Mouse (Mus musculus) ZHBTc4 (cell line): Measurements from ENCODE around the gene Krt18.
"Not testable (repeated sequence)": the region's sequence is repeated elsewhere in the genome, so short reads cannot be mapped to it uniquely, and the experiment has no call there.

Experiments
- DNase-seq: peaks from one replicate; pipeline ENCODE4 v3.0.0-alpha.2; 2011; ENCODE audit warnings: low read depth, low spot score

The Krt18 gene

DNA sequence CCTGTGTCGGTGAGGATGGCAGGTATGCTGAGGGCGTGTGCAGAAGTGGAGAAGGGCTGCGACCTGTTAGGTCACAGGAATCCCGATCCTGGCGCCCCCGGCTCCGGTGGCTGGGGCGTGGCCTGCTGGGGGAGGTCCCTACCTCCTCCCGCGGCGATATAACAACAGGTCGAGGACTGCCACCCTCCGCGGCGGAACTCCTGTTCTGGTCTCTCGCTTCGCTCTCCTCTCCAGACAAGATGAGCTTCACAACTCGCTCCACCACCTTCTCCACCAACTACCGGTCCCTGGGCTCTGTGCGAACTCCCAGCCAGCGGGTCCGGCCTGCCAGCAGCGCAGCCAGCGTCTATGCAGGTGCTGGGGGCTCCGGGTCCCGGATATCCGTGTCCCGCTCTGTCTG is at the start of gene Krt18:
TSS of gene Krt18 (plus strand) at position 141 of the 400 bp plus-strand sequence.
- peak; percentile 82 for DNase-seq

DNA sequence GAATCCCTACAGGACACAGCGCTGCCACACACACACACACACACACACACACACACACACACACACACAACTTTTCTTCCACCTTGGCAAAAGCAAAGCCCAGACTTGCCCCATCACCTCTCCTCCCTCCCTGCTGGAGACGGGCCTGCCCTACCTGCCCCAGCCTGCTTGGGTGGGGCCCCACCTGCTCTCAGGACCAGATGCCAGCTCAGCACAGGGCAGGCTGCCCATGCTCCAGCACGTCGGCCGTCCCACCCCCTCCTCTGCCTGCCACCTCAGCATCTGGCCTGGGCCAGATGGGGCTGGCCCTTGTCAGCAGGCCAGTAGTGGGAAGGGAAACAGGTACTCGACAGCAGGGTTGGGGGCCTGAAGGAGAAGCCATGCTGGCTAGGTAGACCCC is 47.1 kb upstream of the Krt18 start:
- DNase-seq, result no peak

DNA sequence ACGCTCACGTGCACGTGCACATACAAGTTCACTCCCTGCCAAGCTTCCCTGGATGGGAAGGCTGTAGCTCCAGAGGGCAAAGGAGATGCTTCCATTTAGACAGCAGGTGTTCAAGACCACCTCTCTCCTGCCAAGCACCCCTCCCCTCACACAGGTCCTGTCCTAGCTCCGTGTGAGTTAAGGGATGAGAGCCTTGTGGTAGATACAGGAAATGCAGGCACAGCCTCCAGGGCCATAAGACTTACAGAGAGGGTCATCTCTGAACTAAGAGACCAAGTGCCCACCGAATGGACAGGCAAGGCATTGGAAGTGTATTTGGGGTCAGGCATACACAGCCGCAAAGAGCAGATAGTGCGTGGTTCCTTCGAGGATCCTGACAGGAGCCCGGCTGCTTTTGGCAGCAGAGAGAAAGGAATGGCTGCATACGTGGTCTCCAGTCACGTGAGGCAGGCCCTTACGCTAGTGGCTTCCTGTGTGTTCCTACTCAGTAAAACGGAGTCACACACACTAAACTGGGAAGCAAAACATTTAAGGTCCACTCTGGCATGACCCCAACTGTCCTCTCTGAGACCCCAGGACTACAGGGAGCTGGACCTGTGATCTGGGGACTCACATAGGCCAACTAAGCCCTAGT is 44.5 kb upstream of the Krt18 start:
- peak; percentile 65 for DNase-seq

DNA sequence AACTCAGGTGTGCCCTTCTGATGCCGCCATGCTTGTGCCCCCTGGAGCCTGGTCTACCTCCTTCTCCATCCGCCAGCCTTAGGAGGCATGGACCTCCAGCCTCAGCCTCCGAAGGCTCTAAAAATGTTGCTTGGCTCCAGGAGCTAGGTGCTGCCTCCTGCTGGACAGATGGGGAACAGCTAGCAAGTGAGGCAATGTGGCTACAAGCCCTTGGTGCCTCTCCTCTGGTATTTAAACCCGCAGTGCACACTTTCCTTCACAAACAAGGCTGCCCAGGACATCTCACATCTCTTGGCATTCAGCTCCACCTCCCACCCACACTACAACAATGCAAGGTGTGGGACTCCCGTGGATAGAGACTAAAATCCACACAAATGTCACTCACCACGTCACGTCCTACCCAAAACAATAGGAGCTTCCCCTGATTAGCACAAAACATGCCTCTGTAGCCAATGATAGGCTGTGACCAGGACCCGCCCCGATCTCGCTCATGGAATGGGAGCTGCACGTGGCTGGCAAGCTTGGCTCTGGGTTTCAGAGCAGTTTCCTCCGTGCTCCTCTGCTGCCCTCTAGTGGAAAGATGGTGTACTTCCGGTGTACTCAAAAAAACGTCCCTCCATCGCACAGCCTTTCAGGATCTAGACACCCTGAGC is 43.9 kb upstream of the Krt18 start:
- peak; percentile 99 for DNase-seq

DNA sequence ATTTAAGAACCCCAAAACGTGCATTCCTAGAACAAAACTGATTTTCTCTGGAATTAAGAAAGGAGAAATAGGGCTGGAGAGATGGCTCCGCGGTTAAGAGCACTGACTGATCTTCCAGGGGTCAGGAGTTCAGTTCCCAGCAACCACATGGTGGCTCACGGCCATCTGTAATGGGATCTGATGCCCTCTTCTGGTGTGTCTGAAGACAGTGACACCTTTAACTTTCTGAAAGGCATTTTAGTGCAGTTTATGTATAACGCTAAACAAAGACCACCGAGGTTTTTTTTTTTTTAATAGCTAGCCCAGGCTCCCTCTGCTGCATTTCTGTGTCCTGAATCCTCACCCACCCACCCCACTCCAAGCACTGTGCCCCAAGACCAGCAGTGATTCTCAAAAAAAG is 43.2 kb upstream of the Krt18 start:
- DNase-seq, result no peak

DNA sequence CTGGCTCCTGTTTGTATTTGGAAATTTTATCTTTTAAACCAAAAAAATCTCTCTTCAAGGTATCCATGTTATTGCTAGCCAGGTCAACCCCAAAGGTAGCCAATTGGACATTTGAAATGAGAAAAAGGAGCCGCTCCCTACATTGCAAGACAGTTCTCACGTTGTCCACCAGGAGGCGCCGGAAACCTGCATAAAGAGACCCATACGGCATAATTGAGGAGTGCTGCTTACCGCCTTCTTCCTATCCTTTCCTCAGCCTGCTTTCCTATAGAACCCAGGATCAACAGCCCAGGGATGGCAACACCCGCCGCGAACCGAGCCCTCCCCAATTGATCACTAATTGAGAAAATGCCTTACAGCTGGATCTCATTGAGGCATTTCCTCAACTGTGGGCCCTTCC is 39.9 kb upstream of the Krt18 start:
- DNase-seq, result peak; percentile 89

DNA sequence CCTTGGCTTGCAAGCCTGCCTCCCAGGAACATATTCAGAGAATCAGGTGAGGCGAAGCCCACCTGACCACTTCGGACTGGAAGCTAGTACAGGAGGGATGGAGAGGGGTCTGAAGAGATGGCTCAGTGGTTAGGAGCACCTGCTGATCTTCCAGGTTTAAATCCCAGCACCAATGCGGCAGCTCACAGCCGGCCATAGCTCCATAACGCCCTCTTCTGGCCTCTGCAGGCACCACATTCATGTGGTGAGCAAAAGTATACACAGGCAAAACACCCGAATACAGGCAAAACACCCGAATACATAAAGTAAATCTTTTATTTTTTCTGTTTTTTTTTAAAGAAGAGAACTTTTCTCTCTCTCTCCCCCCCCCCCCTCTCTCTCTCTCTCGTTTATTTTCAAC is 39.3 kb upstream of the Krt18 start:
- DNase-seq, result peak; percentile 46

DNA sequence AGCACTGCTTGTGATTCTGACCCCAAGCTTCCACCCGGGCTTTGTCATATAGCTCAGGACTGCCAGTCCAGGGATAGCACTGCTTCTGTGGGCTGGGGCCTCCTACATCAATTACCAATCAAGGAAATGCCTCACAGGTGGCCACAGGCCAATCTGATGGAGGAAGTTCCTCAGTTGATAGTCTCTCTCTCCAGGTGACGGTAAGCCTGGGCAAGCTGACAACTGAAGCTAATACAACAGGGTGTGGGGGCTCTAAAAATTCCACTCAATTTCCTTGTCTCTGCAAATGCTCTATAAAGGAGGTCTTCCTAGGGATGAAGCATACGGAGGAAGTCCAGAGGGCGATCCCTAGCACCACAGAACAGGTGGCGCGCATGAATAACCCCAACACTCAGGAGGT is 37.0 kb upstream of the Krt18 start:
- no peak for DNase-seq

DNA sequence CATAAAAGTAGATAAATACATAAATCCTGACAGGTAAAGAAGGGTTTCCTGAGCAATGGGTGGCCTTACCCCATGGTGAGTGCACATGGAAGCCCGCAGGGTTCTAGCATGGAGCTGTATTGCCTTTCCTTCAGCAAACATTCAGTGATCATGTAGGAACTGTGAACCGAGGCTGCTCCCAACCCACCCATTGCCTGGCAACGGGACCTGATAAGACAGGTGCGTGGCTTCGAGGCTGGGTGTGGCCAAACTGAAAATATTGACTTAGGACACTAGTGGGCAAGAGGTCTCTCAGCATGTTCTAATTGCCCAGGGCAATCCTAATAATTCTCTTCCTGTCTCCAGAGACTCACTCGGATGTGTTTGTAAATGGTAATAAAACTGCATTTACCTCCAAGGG is 33.6 kb upstream of the Krt18 start:
- DNase-seq, result no peak

DNA sequence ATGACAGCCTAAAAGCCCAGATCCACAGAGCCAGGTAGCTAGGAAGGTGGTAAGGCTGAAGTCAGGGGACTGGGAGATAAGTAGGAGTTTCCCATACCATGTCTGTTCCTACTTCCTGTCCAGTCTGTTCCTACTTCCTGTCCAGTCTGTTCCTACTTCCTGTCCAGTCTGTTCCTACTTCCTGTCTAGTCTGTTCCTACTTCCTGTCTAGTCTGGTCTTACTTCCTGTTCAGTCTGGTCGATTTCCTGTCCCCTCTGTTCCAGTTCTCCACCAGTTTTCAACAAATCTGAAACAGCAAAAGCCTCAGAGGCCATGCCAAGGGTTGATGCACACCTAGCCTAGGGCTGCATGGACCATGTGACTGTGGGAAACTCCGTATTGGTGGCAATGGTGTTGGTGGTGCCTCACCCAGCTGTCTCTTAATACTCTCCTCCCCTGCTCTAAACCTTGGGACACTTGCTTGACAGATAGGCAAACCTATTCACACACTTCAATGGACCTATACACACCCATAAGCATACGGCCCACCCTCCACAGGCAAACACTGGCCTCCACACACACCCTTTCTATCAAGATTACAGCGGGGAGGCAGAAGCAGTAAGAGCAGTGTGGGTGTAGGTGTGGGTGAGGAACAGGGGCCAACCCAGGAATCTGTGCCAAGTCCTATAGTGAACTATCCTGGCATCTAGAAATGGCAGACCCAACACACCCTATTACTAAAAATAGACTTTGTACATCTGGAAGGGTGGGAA is 32.3 kb upstream of the Krt18 start:
- no peak for DNase-seq

DNA sequence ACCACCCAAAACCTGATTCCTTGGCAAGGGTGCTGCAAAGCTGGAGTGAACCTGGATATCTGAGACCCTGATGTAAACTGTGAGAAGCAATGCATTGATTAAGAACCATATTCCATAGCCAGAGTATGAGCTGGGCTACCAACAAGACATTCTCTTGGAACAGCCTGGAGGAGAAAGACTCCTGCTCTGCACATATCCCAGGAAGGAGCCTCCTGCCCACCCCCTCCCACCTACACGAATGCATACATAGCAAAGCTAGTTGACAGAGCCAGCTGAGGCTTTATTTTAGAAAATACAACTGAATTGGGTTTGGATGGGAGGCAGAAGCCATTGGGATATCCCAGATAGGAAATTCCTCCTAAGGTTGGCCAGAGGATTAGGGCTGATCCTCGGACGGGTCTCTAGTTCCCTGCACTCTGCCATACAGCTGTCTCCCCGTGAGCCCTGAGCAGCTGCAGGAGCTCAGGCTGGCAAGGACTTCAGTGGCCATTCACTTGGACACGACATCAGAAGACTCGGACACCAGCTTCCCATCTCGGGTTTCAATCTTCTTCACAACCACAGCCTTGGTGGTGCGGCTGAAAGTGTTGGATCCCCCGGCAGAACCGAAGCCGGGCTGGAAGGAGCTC is 31.4 kb upstream of the Krt18 start:
- not testable (repeated sequence) for DNase-seq

DNA sequence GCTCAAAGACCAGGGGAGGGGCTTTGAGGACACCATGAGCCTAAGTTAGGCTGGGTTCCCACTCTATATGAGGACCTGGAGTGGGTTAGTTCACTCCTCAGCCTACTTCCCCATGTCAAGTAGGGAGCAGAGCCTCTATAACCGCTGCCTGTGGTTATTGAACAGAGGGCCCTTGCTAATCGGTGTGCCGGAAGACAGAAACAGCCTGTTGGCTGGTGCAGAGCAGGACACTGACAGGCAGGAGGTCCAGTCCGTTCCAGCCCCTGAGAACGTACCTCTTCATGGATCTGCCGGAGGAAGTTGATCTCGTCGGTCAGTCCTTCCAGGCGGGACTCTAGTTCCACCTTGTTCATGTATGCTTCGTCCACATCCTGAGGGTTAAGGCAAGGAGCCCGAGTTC is 28.8 kb upstream of the Krt18 start:
- DNase-seq, result no peak

DNA sequence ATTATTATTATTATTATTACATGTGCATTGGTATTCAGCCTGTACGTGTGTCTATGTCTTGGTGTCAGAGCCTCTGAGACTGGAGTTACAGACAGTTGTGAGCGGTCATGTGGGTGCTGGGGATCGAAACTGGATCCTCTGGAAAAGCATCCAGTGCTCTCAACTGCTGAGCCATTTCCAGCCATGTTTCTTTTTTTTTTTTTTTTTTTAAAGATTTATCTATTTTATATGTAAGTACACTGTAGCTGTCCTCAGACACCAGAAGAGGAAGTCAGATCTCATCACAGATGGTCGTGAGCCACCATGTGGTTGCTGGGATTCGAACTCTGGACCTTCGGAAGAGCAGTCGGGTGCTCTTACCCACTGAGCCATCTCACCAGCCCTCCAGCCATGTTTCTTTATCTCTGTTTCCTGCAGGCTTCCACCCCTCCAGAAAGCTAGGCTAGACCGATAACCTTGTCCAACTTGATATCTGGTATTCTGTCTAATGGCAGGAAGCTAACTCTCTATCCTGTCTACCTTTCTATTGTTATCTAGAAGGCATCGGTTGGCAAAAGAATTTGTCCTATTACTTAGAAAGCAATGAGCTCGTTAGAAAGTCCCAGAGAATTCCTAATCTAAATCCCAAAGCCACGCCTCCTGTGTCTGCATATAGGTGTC is 28.2 kb upstream of the Krt18 start:
- peak; percentile 60 for DNase-seq

DNA sequence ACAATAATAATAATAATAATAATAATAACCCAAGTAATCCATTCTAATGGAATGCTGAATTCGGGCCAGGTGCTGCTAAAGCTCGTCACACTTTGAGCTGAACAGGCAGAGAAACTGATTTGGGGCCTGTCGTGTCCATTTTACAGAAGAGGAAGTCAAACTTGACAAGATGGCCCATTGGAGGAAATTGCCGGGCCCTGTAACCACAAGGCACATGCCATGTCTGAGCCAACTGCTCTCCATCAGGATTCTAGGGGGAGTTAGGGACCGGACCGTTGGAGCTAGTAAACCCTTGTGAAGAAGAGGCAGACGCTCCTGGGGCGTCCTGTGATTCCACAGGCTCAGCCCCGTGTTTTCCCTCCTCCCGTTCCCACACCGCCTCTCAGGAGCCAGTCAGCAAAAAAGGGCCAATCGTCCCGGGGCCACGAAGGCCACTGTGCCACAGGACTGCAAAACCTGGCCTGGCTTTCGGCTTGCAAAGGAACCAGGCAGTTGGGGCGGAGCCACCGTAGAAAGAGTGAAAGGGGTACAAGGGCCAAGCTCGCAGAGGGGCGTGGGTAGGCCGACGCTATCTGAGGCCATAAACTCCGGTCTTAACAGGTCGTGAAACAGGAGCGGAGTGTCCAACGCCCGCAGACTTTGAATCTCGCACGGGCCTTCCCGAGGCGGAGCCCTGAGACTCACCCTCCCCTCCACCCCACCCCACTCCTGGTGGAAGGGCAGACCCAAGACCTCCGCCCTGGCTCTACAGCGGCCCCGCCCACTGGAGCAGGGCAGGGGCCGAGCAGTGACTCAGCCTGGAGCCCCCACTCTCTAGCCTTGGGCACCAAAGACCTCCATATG is 25.1 kb upstream of the Krt18 start:
- DNase-seq, result peak; percentile 93

DNA sequence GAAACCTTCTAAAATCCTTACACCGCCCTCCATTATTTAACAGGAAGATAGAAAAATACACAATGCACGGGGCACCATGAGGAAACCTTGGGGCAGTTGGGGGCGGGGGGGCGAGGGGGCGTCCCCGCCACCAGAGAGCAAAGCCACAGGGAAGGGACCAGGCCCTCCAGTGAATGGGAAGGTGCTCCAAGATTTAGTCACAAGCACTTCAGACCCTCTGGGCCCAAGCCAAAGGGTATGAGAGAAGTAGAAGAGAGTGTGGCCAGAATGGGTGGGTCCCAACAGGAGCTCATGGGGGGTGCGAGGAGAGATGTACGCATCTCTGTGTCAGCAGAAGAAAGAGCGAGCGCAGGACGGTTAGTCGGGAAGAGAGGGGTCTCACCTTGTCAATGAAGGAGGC is 24.5 kb upstream of the Krt18 start:
- DNase-seq, result peak; percentile 38

DNA sequence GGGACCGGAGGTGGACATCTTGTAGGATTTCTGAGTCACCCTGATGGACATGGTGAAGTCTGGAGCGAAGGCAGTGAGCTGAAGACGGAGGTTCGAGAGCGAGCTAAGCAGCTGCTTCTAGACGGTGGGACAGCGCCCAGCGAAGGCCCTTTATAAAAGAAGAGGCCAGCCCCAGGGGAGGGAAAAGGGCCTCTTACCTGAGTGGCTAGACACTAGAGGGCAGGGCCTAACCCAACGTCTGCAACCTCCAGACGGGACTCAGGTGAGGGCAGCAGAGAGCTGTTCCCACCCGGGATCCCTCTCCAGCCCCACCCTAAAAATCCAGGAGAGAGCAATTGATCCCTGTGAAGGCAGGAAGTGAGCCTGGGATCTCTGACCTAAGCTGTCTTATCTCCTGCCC is 23.8 kb upstream of the Krt18 start, which contains the start of gene Krt8:
TSS of gene Krt8 (minus strand) at position 294 of the 400 bp plus-strand sequence.
- DNase-seq, result peak; percentile 46

DNA sequence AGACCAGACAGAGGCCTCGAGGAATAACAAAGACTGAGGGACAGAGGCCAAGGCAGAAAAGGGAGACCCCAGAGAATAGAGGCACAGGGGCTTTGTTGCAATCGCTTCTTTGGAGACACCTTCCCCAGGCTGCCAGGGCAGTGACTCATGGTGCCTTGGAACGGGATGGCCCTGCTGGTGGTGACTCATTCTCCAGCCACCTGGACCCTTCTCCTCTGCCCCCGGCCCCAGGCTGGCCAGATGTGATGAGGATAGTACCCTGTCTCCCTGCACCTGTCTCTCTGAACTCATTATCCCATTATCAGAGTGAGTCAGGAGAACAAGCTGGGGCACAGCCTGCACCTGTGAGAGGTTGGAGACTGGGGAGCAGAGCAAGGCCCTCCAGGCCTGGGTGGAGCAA is 22.7 kb upstream of the Krt18 start:
- no peak for DNase-seq

DNA sequence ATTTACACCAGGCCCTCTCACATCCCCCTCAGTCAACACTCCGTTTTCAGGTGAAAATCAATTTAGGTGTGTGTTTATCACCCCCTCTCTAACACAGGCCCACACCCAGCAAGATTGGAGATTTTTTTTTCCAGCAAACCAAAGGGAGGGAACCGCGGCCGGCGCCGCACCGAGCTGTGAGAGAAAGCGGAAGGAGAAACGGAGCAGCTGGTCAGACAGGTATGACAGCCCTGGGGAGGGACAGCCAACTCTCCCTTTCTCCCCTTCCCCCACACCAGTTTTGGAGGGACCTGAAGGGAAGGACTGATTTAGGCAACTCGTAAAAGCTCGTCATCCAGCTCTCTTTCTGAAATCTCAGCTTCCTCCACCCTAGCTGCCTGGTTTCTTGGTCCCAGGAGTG is 21.7 kb upstream of the Krt18 start:
- no peak for DNase-seq

DNA sequence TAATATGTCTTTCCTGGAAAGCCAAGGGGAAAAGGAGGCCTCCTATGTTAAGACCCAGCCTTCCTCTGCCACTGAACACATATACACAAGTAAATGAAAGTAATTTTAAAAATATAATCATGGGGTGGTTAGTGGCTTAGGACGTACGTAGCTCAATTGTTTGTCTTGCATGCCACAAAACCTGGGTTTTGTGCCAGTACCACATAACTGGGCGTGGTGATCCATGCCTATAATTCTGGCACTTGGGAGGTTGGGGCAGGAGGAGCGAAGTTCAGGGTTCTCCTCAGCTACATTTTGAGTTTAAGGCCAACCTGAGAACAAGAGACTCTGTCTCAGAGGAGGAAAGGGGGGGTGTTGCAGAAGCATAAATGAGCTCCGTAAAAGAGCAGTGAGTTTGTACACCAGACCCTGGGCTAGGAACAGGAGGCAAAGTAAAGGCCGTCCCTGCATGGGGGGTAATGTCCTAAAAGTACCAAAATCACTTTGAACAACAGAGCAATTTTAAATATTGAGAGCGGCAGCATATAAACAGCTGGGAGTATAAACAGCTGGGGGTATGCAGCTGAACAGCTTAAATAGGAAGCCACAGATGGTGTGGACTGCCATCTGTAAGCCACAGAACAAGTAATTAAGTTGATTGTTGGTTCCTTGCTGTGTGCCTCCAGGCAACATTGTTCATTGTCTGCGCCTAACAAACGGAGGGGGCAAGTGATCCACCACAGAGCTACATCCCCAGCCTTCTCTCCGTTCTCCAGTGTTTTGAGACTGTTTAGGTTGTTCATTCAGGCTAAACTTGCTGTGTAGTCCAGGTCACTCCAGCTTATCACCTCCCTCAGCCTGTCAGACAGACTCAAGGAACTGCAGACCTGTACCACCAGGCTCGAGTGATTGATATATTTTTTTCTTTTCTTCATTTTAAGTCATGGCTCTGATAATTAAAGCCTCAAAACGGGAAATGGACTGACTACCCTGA is 20.6 kb upstream of the Krt18 start:
- DNase-seq, result peak; percentile 41
